In the genomic region with DNA sequence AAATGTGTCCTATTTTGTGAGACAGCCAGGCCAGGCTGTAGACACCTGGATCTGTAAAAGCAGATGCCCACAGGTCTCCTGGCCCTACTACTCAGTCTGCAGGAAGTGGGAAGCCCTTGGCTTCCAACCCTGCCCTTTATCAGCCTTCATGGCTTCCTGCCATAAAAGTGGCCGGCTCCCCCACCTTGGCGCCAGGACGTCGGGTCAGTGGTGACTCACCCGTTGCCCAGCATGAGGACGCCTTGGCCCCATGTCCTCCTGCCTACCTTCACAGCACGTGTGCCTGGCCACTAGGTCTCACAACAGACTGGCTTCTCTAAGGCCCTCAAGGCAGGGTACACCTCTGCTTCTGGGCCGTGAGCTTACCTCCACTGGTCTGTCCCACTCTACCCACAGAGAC, we compare ENCODE assay signal across 10 mouse cellular contexts. TPM values are rescaled to one million over a fixed set of nuclear protein-coding genes. Genes with fewer than 3 reads are reported as not detected.
DNase-seq lines count a peak whose midpoint lies in the region; ATAC-seq and TF ChIP-seq lines count a peak whose summit lies in the region.
"Had no signal": no experiment of that assay in that cellular context is flagged by ENCODE, and none has a peak within 500 bp of the region (broad histone marks: within the 10 kb centered on the region; RNA-seq: fewer than 3 reads in every experiment).

No protein-coding gene starts in this region.

- no peak overlapping the region for H3K4me2 ChIP-seq in hindbrain, embryonic 14.5 days (replicated peaks)
- H3K4me2 ChIP-seq in hindbrain, embryonic 11.5 days (replicated peaks; ENCODE audit: low read depth, low read length): no peak overlapping the region
- no peak overlapping the region for H3K4me2 ChIP-seq in lung, embryonic 16.5 days (ENCODE audit: low read depth, low read length)
- H3K4me2 ChIP-seq in forebrain, postnatal 0 days (ENCODE audit: low read depth): no peak overlapping the region
- H3K4me2 ChIP-seq: embryonic facial prominence, embryonic 15.5 days; midbrain, embryonic 12.5 days had no signal

- H3K36me3 ChIP-seq in hindbrain, embryonic 14.5 days (replicated peaks; ENCODE audit: control insufficient read depth, insufficient read depth): no peaks in the 10 kb centered on the region
- no peaks in the 10 kb centered on the region for H3K36me3 ChIP-seq in hindbrain, embryonic 11.5 days (ENCODE audit: control insufficient read depth, insufficient read depth, low read length)
- no peaks in the 10 kb centered on the region for H3K36me3 ChIP-seq in lung, embryonic 16.5 days (ENCODE audit: control insufficient read depth, insufficient read depth, low read length)
- no peaks in the 10 kb centered on the region for H3K36me3 ChIP-seq in forebrain, postnatal 0 days (ENCODE audit: insufficient read depth)
- H3K36me3 ChIP-seq: midbrain, embryonic 12.5 days had no signal

- 71% methylated on average over 8 of the region's 8 CpGs for WGBS in hindbrain, embryonic 14.5 days
- 83% methylated on average over 8 of the region's 8 CpGs for WGBS in hindbrain, embryonic 11.5 days
- WGBS in lung, embryonic 16.5 days: 38% methylated on average over 8 of the region's 8 CpGs
- 82% methylated on average over 8 of the region's 8 CpGs for WGBS in forebrain, postnatal 0 days

- no peak overlapping the region for H3K9ac ChIP-seq in hindbrain, embryonic 14.5 days
- no peak overlapping the region for H3K9ac ChIP-seq in hindbrain, embryonic 11.5 days (ENCODE audit: low read depth, low read length)
- no peak overlapping the region for H3K9ac ChIP-seq in lung, embryonic 16.5 days (ENCODE audit: low read length)
- no peak overlapping the region for H3K9ac ChIP-seq in forebrain, postnatal 0 days
- H3K9ac ChIP-seq: embryonic facial prominence, embryonic 15.5 days; midbrain, embryonic 12.5 days had no signal

- ATAC-seq in hindbrain, embryonic 14.5 days (ENCODE audit: low FRiP score): no peak
- no peak for ATAC-seq in hindbrain, embryonic 11.5 days (ENCODE audit: low FRiP score)
- ATAC-seq in lung, embryonic 16.5 days (ENCODE audit: low read depth): no peak
- no peak for ATAC-seq in forebrain, postnatal 0 days

- no peak for DNase-seq in hindbrain, embryonic 14.5 days (ENCODE audit: low spot score)
- DNase-seq in hindbrain, embryonic 11.5 days (ENCODE audit: low spot score): no peak
- DNase-seq in adrenal gland, postnatal 4 days (ENCODE audit: low spot score in 2 of 2): peak; percentile 24 to 63
- DNase-seq in heart, postnatal 36 days: peak; percentile 57 to 68
- no peak for DNase-seq in layer of hippocampus, postnatal 10 days (ENCODE audit: low spot score in 2 of 2)
- DNase-seq in forebrain, postnatal 0 days: no peak
- DNase-seq in frontal cortex, postnatal 10 days (ENCODE audit: low spot score in 2 of 2): no peak

- H3K9me3 ChIP-seq in hindbrain, embryonic 14.5 days (ENCODE audit: control insufficient read depth, low read length): no peaks in the 10 kb centered on the region
- no peaks in the 10 kb centered on the region for H3K9me3 ChIP-seq in hindbrain, embryonic 11.5 days (ENCODE audit: control insufficient read depth, low read length)
- H3K9me3 ChIP-seq in lung, embryonic 16.5 days (ENCODE audit: control insufficient read depth, low read length): no peaks in the 10 kb centered on the region
- H3K9me3 ChIP-seq in forebrain, postnatal 0 days (ENCODE audit: low read length): no peaks in the 10 kb centered on the region
- H3K9me3 ChIP-seq: embryonic facial prominence, embryonic 15.5 days; midbrain, embryonic 12.5 days had no signal

- H3K27ac ChIP-seq in hindbrain, embryonic 14.5 days: peak overlapping the region; percentile 22; the same call in 1 of the 2 replicates
- H3K27ac ChIP-seq in hindbrain, embryonic 11.5 days (ENCODE audit: low read depth, low read length): no peak overlapping the region
- peak overlapping the region; percentile 11; the same call in 1 of the 2 replicates for H3K27ac ChIP-seq in lung, embryonic 16.5 days (ENCODE audit: low read length)
- H3K27ac ChIP-seq in forebrain, postnatal 0 days (ENCODE audit: low read depth, low read length): no peak overlapping the region
- H3K27ac ChIP-seq: embryonic facial prominence, embryonic 15.5 days; midbrain, embryonic 12.5 days had no signal

- H3K4me1 ChIP-seq in hindbrain, embryonic 14.5 days (replicated peaks; ENCODE audit: control insufficient read depth, insufficient read depth, low read length): peaks cover 22% of the 10 kb centered on the region
- H3K4me1 ChIP-seq in hindbrain, embryonic 11.5 days (replicated peaks; ENCODE audit: control insufficient read depth, insufficient read depth, low read length): 0 out of 2 replicates have a peak, but pooled peaks cover 2% of the 10 kb centered on the region
- peaks cover 21% of the 10 kb centered on the region for H3K4me1 ChIP-seq in lung, embryonic 16.5 days (replicated peaks; ENCODE audit: control insufficient read depth, insufficient read depth, low read length)
- peaks cover 5% of the 10 kb centered on the region; the same call in 1 of the 2 replicates for H3K4me1 ChIP-seq in forebrain, postnatal 0 days (ENCODE audit: insufficient read depth)

- intact Hi-C loops in heart, postnatal 36 days (cut with DNase I): loop anchor here (5.0 kb wide), 1 partner anchor 200 kb away; no protein-coding TSS in a partner anchor

- no peak for TF ChIP-seq CTCF in forebrain, postnatal 0 days (IDR thresholded peaks at IDR 0.05; ENCODE audit: low read depth)

- no peaks in the 10 kb centered on the region for H3K27me3 ChIP-seq in hindbrain, embryonic 14.5 days (ENCODE audit: control insufficient read depth, insufficient read depth, low read length)
- H3K27me3 ChIP-seq in hindbrain, embryonic 11.5 days (ENCODE audit: control insufficient read depth, insufficient read depth, low read length): no peaks in the 10 kb centered on the region
- no peaks in the 10 kb centered on the region for H3K27me3 ChIP-seq in lung, embryonic 16.5 days (ENCODE audit: control insufficient read depth, insufficient read depth, low read depth, low read length)
- H3K27me3 ChIP-seq in forebrain, postnatal 0 days (ENCODE audit: insufficient read depth, low read length): no peaks in the 10 kb centered on the region
- H3K27me3 ChIP-seq: embryonic facial prominence, embryonic 15.5 days; midbrain, embryonic 12.5 days had no signal

- H3K4me3 ChIP-seq in hindbrain, embryonic 14.5 days (replicated peaks; ENCODE audit: low read length): no peak overlapping the region
- no peak overlapping the region for H3K4me3 ChIP-seq in hindbrain, embryonic 11.5 days (ENCODE audit: low read depth, low read length)
- no peak overlapping the region for H3K4me3 ChIP-seq in lung, embryonic 16.5 days (ENCODE audit: low read length)
- H3K4me3 ChIP-seq in forebrain, postnatal 0 days (ENCODE audit: low read depth, low read length): no peak overlapping the region
- H3K4me3 ChIP-seq: embryonic facial prominence, embryonic 15.5 days; midbrain, embryonic 12.5 days had no signal

RNA-seq across cellular contexts. Expression of gene Nudt14, which starts 10.5 kb away (rescaled TPM):
- polyA plus RNA-seq in hindbrain, embryonic 14.5 days (2014; fragmentation: Nextera tagmentation; extraction: Ambion mirVana): 60.9 and 70.1 TPM in 2 replicates
- 57.3 and 69.9 TPM in 2 replicates for polyA plus RNA-seq in hindbrain, embryonic 11.5 days (2014; fragmentation: Nextera tagmentation; extraction: Ambion mirVana)
- 10 to 100 TPM; 42.1 to 46.3 TPM for total RNA-seq in adrenal gland, postnatal 4 days (2021)
- total RNA-seq in heart, postnatal 36 days (2021): 10 to 100 TPM in 1 of 2 experiments, 1 to 10 TPM in 1; 5.6 to 10.6 TPM
- 109 and 121 TPM in 2 replicates for polyA plus RNA-seq in lung, embryonic 16.5 days (2015; fragmentation: Nextera tagmentation; extraction: Ambion mirVana)
- total RNA-seq in layer of hippocampus, postnatal 10 days (2021): 10 to 100 TPM; 11.6 to 13.8 TPM
- 22.2 and 31.5 TPM in 2 replicates for total RNA-seq in forebrain, postnatal 0 days (2014; rRNA removed)
- polyA plus RNA-seq in forebrain, postnatal 0 days (2015; fragmentation: Nextera tagmentation; extraction: Ambion mirVana): 55.5 and 60.4 TPM in 2 replicates

RNA-seq across cellular contexts. Expression of gene Jag2, which starts 22.9 kb away (rescaled TPM):
- 12.5 and 16.1 TPM in 2 replicates for polyA plus RNA-seq in hindbrain, embryonic 14.5 days (2014; fragmentation: Nextera tagmentation; extraction: Ambion mirVana)
- polyA plus RNA-seq in hindbrain, embryonic 11.5 days (2014; fragmentation: Nextera tagmentation; extraction: Ambion mirVana): 4.2 and 4.7 TPM in 2 replicates
- 10 to 100 TPM; 15.2 to 18.3 TPM for total RNA-seq in adrenal gland, postnatal 4 days (2021)
- 10 to 100 TPM; 24.4 to 28.4 TPM for total RNA-seq in heart, postnatal 36 days (2021)
- 5.6 and 6.5 TPM in 2 replicates for polyA plus RNA-seq in lung, embryonic 16.5 days (2015; fragmentation: Nextera tagmentation; extraction: Ambion mirVana)
- total RNA-seq in layer of hippocampus, postnatal 10 days (2021): 10 to 100 TPM; 51.6 to 66.5 TPM
- 66.9 and 69.4 TPM in 2 replicates for total RNA-seq in forebrain, postnatal 0 days (2014; rRNA removed)
- 5.5 and 7.9 TPM in 2 replicates for polyA plus RNA-seq in forebrain, postnatal 0 days (2015; fragmentation: Nextera tagmentation; extraction: Ambion mirVana)

RNA-seq across cellular contexts. Expression of gene Btbd6, which starts 23.8 kb away (rescaled TPM):
- polyA plus RNA-seq in hindbrain, embryonic 14.5 days (2014; fragmentation: Nextera tagmentation; extraction: Ambion mirVana): 52.2 and 52.8 TPM in 2 replicates
- polyA plus RNA-seq in hindbrain, embryonic 11.5 days (2014; fragmentation: Nextera tagmentation; extraction: Ambion mirVana): 25.6 and 26.8 TPM in 2 replicates
- 10 to 100 TPM; 27.1 to 29.2 TPM for total RNA-seq in adrenal gland, postnatal 4 days (2021)
- total RNA-seq in heart, postnatal 36 days (2021): 10 to 100 TPM; 24.3 to 24.7 TPM
- 23.8 and 26.2 TPM in 2 replicates for polyA plus RNA-seq in lung, embryonic 16.5 days (2015; fragmentation: Nextera tagmentation; extraction: Ambion mirVana)
- 10 to 100 TPM; 52.1 to 57.5 TPM for total RNA-seq in layer of hippocampus, postnatal 10 days (2021)
- total RNA-seq in forebrain, postnatal 0 days (2014; rRNA removed): 60.4 and 60.5 TPM in 2 replicates
- polyA plus RNA-seq in forebrain, postnatal 0 days (2015; fragmentation: Nextera tagmentation; extraction: Ambion mirVana): 46.7 and 54.3 TPM in 2 replicates

RNA-seq across cellular contexts. Expression of gene Brf1, which starts 48.1 kb away (rescaled TPM):
- polyA plus RNA-seq in hindbrain, embryonic 14.5 days (2014; fragmentation: Nextera tagmentation; extraction: Ambion mirVana): 41.4 and 46.3 TPM in 2 replicates
- polyA plus RNA-seq in hindbrain, embryonic 11.5 days (2014; fragmentation: Nextera tagmentation; extraction: Ambion mirVana): 53.6 and 57.8 TPM in 2 replicates
- total RNA-seq in adrenal gland, postnatal 4 days (2021): 10 to 100 TPM; 81.9 to 82.9 TPM
- total RNA-seq in heart, postnatal 36 days (2021): 10 to 100 TPM; 24.5 to 25.3 TPM
- 55.5 TPM in 2 replicates for polyA plus RNA-seq in lung, embryonic 16.5 days (2015; fragmentation: Nextera tagmentation; extraction: Ambion mirVana)
- total RNA-seq in layer of hippocampus, postnatal 10 days (2021): 10 to 100 TPM; 55.7 to 66.6 TPM
- total RNA-seq in forebrain, postnatal 0 days (2014; rRNA removed): 47.6 and 54.4 TPM in 2 replicates
- polyA plus RNA-seq in forebrain, postnatal 0 days (2015; fragmentation: Nextera tagmentation; extraction: Ambion mirVana): 32.3 and 40.2 TPM in 2 replicates

Comparison
In these comparisons a context has a peak if more than half of its experiments do, and no peak if none do; other contexts are left out.
1. H3K27ac ChIP-seq: peak in hindbrain, embryonic 14.5 days (single experiment) and lung, embryonic 16.5 days (single experiment); none in hindbrain, embryonic 11.5 days (single experiment) and forebrain, postnatal 0 days (single experiment).
2. DNase-seq: peak in adrenal gland, postnatal 4 days (2 of 2) and heart, postnatal 36 days (2 of 2); none in hindbrain, embryonic 14.5 days (single experiment), hindbrain, embryonic 11.5 days (single experiment), layer of hippocampus, postnatal 10 days (0 of 2), forebrain, postnatal 0 days (single experiment) and frontal cortex, postnatal 10 days (0 of 2).